Mouse (Mus musculus): Measurements from ENCODE around the gene Cd6. TPM values are rescaled to one million over a fixed set of nuclear protein-coding genes. Genes with fewer than 3 reads are reported as not detected.

Gene Cd6
- total RNA-seq, 2 experiments from 2014 or later = 0.08 to 0.31 TPM

DNA sequence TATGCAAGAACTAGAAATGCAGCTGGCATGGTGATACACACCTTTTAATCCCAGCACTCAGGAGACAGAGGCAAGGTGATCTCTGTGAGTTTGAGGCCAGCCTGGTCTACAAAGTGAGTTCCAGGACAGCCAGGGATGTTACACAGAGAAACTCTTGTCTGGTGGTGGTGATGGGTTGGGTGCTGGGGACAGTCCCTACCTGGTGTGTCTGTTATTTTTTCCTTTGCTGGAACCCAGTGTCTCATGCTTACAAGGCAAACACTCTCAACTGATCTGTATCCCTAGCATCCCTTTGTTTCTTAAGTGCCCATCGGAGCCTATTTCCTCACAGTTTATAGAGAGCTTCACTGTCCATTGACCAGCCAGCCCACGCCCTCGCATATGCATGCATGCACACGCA is 89.9 kb downstream of the Cd6 start:
- intact Hi-C loops (cut with DNase I) = no loop called here
- DNase-seq = no peak

Other genes starting within 250 kb of the Cd6 start
- gene Ddb1, start 224.7 kb downstream of the Cd6 start, total RNA-seq (2021) = 100 to 1,000 TPM; 161 to 172 TPM
- gene Tkfc, start 224.4 kb downstream of the Cd6 start, total RNA-seq (2021) = 1 to 10 TPM; 9.0 to 9.2 TPM
- not detected for gene Vwce, start 195.8 kb downstream of the Cd6 start, total RNA-seq (2021)
- gene Pga5, start 152.0 kb downstream of the Cd6 start, total RNA-seq (2021) = not detected
- gene Vps37c, start 141.3 kb downstream of the Cd6 start, total RNA-seq (2021) = 10 to 100 TPM; 19.2 to 21.0 TPM
- under 1 TPM; 0.14 to 0.28 TPM for gene Cd5, start 91.1 kb downstream of the Cd6 start, total RNA-seq (2021)
- gene Slc15a3, start 9.7 kb upstream of the Cd6 start, total RNA-seq (2021) = 1 to 10 TPM; 2.2 to 2.4 TPM
- 10 to 100 TPM; 12.4 to 14.8 TPM for gene Tmem132a, start 39.9 kb upstream of the Cd6 start, total RNA-seq (2021)
- gene Tmem109, start 51.9 kb upstream of the Cd6 start, total RNA-seq (2021) = 100 to 1,000 TPM in 1 of 2 experiments, 10 to 100 TPM in 1; 97.4 to 107 TPM
- gene Prpf19, start 65.2 kb upstream of the Cd6 start, total RNA-seq (2021) = 100 to 1,000 TPM; 218 to 273 TPM
- not detected for gene Zp1, start 90.6 kb upstream of the Cd6 start, total RNA-seq (2021)
- under 1 TPM in 1 of 2 experiments, not detected in 1; 0.14 TPM for gene Ptgdr2, start 107.1 kb upstream of the Cd6 start, total RNA-seq (2021)
- gene Ccdc86, start 119.2 kb upstream of the Cd6 start, total RNA-seq (2021) = 1 to 10 TPM; 6.3 to 6.5 TPM
- not detected for gene Ms4a10, start 144.6 kb upstream of the Cd6 start, total RNA-seq (2021)
- not detected for gene Ms4a15, start 163.2 kb upstream of the Cd6 start, total RNA-seq (2021)
- not detected for gene Ms4a18, start 188.0 kb upstream of the Cd6 start, total RNA-seq (2021)